Mouse (Mus musculus) kidney, embryonic 15.5 days (tissue): ENCODE results near the gene Tmem150a. TPM values are rescaled to one million over a fixed set of nuclear protein-coding genes. Genes with fewer than 3 reads are reported as not detected.
A peak's percentile ranks its signal among the peaks of the same experiment; 100 is the strongest.

ENCODE experiments used
- ATAC-seq: fragments of 200-750 bp; cut with Nextera tagmentation; replicated peaks from 2 replicates; pipeline ENCODE4 v1.8.0; 2017; ENCODE audit warnings: moderate TSS enrichment; ENCODE audit not compliant: low FRiP score
- H3K27ac ChIP-seq: fragments of 300-500 bp; sonication (generic); 2 replicates; pipeline ENCODE4 v1.5.1; 2015; ENCODE audit warnings: mild to moderate bottlenecking, inconsistent platforms
- H3K27me3 ChIP-seq: fragments of 300-500 bp; sonication (generic); 2 replicates; pipeline ENCODE4 v1.6.1; 2015; ENCODE audit warnings: inconsistent platforms
- H3K36me3 ChIP-seq: fragments of 300-500 bp; sonication (generic); 2 replicates; pipeline ENCODE4 v1.6.1; 2015; ENCODE audit warnings: inconsistent platforms
- H3K4me1 ChIP-seq: fragments of 300-500 bp; sonication (generic); 2 replicates; pipeline ENCODE4 v1.6.1; 2015; ENCODE audit warnings: inconsistent platforms
- H3K4me2 ChIP-seq: fragments of 300-500 bp; sonication (generic); 2 replicates; pipeline ENCODE4 v1.6.1; 2015; ENCODE audit warnings: moderate library complexity, mild to moderate bottlenecking, inconsistent platforms
- H3K4me3 ChIP-seq: fragments of 300-500 bp; sonication (generic); replicated peaks from 2 replicates; pipeline ENCODE4 v1.5.1; 2015; ENCODE audit warnings: mild to moderate bottlenecking, inconsistent platforms
- H3K9ac ChIP-seq: fragments of 300-500 bp; sonication (generic); 2 replicates; pipeline ENCODE4 v1.6.1; 2015; ENCODE audit warnings: mild to moderate bottlenecking, inconsistent platforms
- H3K9me3 ChIP-seq: fragments of 300-500 bp; sonication (generic); replicated peaks from 2 replicates; pipeline ENCODE4 v1.6.1; 2016; ENCODE audit warnings: inconsistent platforms
- WGBS: fragments of 180-500 bp; shearing (Covaris S2); methylation state at CpG from one replicate; pipeline ENCODE4 v1.1.7; 2015; ENCODE audit warnings: mixed read lengths; 5-methylcytosine and 5-hydroxymethylcytosine counted together
- polyA plus RNA-seq: library from polyadenylated mRNA; unstranded; fragments of >200 nt; fragmentation: Nextera tagmentation; extraction: Ambion mirVana; gene quantifications from 2 replicates; pipeline ENCODE4 v1.2.1, GENCODE M21; 2015

Gene Tmem150a
- polyA plus RNA-seq, 1 experiment from 2014 or later = 26.7 TPM

- H3K4me3 ChIP-seq = 0 out of 2 replicates have a peak overlapping the region, but pooled peaks have one; percentile 61
- no peak overlapping the region for H3K4me2 ChIP-seq
- no peaks in the 10 kb centered on the region for H3K27me3 ChIP-seq
- peaks cover 21% of the 10 kb centered on the region for H3K4me1 ChIP-seq
- H3K9me3 ChIP-seq = no peaks in the 10 kb centered on the region
- H3K36me3 ChIP-seq = peaks cover 44% of the 10 kb centered on the region
- 0 out of 2 replicates have a peak overlapping the region, but pooled peaks have one; percentile 24 for H3K27ac ChIP-seq
- WGBS = 53% methylated on average over 1 of the region's 1 CpGs
- no peak overlapping the region for H3K9ac ChIP-seq
- ATAC-seq = no peak
These were observed 1.2 kb upstream of the Tmem150a start for GRCm38 (mm10) chr6:72354025-72354424.

GRCm38 (mm10) chr6:72356001-72356532 is 820 bp downstream of the Tmem150a start:
- no peak overlapping the region for H3K27ac ChIP-seq
- peak overlapping the region; percentile 61 for H3K4me3 ChIP-seq
- 32% methylated on average over 8 of the region's 8 CpGs for WGBS
- peak overlapping the region; percentile 59 for H3K9ac ChIP-seq
- H3K4me2 ChIP-seq = peak overlapping the region; percentile 91
- no peaks in the 10 kb centered on the region for H3K9me3 ChIP-seq
- H3K27me3 ChIP-seq = no peaks in the 10 kb centered on the region
- peaks cover 30% of the 10 kb centered on the region for H3K4me1 ChIP-seq
- H3K36me3 ChIP-seq = peaks cover 41% of the 10 kb centered on the region
- ATAC-seq = peak; percentile 13

GRCm38 (mm10) chr6:72357164-72358079 is 2.2 kb downstream of the Tmem150a start:
- H3K27ac ChIP-seq = no peak overlapping the region
- H3K4me3 ChIP-seq = no peak overlapping the region
- H3K27me3 ChIP-seq = no peaks in the 10 kb centered on the region
- H3K4me2 ChIP-seq = no peak overlapping the region
- H3K4me1 ChIP-seq = peaks cover 37% of the 10 kb centered on the region
- H3K36me3 ChIP-seq = peaks cover 37% of the 10 kb centered on the region
- no peak overlapping the region for H3K9ac ChIP-seq
- ATAC-seq = no peak
- WGBS = 71% methylated on average over 5 of the region's 5 CpGs
- no peaks in the 10 kb centered on the region for H3K9me3 ChIP-seq

GRCm38 (mm10) chr6:72358086-72358764 is 3.0 kb downstream of the Tmem150a start:
- H3K4me1 ChIP-seq = peaks cover 44% of the 10 kb centered on the region

GRCm38 (mm10) chr6:72359343-72359742 is 4.1 kb downstream of the Tmem150a start:
- peaks cover 44% of the 10 kb centered on the region for H3K4me1 ChIP-seq
- H3K4me3 ChIP-seq = no peak overlapping the region
- no peak overlapping the region for H3K27ac ChIP-seq
- no peak overlapping the region for H3K4me2 ChIP-seq
- H3K9me3 ChIP-seq = no peaks in the 10 kb centered on the region
- no peaks in the 10 kb centered on the region for H3K27me3 ChIP-seq
- no peak overlapping the region for H3K9ac ChIP-seq
- H3K36me3 ChIP-seq = peaks cover 37% of the 10 kb centered on the region
- ATAC-seq = no peak
- WGBS = 73% methylated on average over 2 of the region's 2 CpGs

More at GRCm38 (mm10) chr6:72358086-72358764, 3.0 kb downstream of the Tmem150a start:
- Histone ChIP-seq H3K4me2 (no peak overlapping the region), H3K27me3 (no peaks in the 10 kb centered on the region), H3K36me3 (peaks cover 37% of the 10 kb centered on the region), H3K9ac (no peak overlapping the region), H3K4me3 (no peak overlapping the region), H3K27ac (no peak overlapping the region), H3K9me3 (no peaks in the 10 kb centered on the region)
- WGBS = 90% methylated on average over 10 of the region's 10 CpGs
- no peak for ATAC-seq

GRCm38 (mm10) chr6:72359891-72360598 is 4.8 kb downstream of the Tmem150a start:
- peak overlapping the region; percentile 24 for H3K27ac ChIP-seq
- H3K9ac ChIP-seq = no peak overlapping the region
- WGBS = 76% methylated on average over 11 of the region's 11 CpGs
- no peaks in the 10 kb centered on the region for H3K27me3 ChIP-seq
- H3K4me3 ChIP-seq = 0 out of 2 replicates have a peak overlapping the region, but pooled peaks have one; percentile 72
- 0 out of 2 replicates have a peak overlapping the region, but pooled peaks have one; percentile 81 for H3K4me2 ChIP-seq
- peaks cover 37% of the 10 kb centered on the region for H3K36me3 ChIP-seq
- H3K4me1 ChIP-seq = peaks cover 38% of the 10 kb centered on the region
- H3K9me3 ChIP-seq = no peaks in the 10 kb centered on the region
- no peak for ATAC-seq

GRCm38 (mm10) chr6:72360599-72360935 is 5.3 kb downstream of the Tmem150a start:
- H3K27me3 ChIP-seq = no peaks in the 10 kb centered on the region
- peak overlapping the region; percentile 81; the same call in 1 of the 2 replicates for H3K4me2 ChIP-seq
- peak overlapping the region; percentile 72; the same call in 1 of the 2 replicates for H3K4me3 ChIP-seq
- peak overlapping the region; percentile 24 for H3K27ac ChIP-seq
- 72% methylated on average over 7 of the region's 7 CpGs for WGBS
- ATAC-seq = no peak
- H3K4me1 ChIP-seq = peaks cover 36% of the 10 kb centered on the region
- no peaks in the 10 kb centered on the region for H3K9me3 ChIP-seq
- peaks cover 37% of the 10 kb centered on the region for H3K36me3 ChIP-seq
- no peak overlapping the region for H3K9ac ChIP-seq

- WGBS = 52% methylated on average over 5 of the region's 5 CpGs
- H3K36me3 ChIP-seq = peaks cover 37% of the 10 kb centered on the region
- H3K4me3 ChIP-seq = peak overlapping the region; percentile 72
- no peak for ATAC-seq
- H3K9me3 ChIP-seq = no peaks in the 10 kb centered on the region
- H3K4me1 ChIP-seq = peaks cover 31% of the 10 kb centered on the region
- no peaks in the 10 kb centered on the region for H3K27me3 ChIP-seq
- peak overlapping the region; percentile 81 for H3K4me2 ChIP-seq
- H3K9ac ChIP-seq = peak overlapping the region; percentile 65
- H3K27ac ChIP-seq = peak overlapping the region; percentile 38; the same call in 1 of the 2 replicates
These were observed 5.9 kb downstream of the Tmem150a start for GRCm38 (mm10) chr6:72361121-72361551.

- Histone ChIP-seq H3K36me3 (peaks cover 33% of the 10 kb centered on the region), H3K27me3 (no peaks in the 10 kb centered on the region), H3K4me3 (peak overlapping the region; percentile 72), H3K27ac (peak overlapping the region; percentile 90), H3K4me1 (peaks cover 26% of the 10 kb centered on the region), H3K4me2 (peak overlapping the region; percentile 81), H3K9ac (peak overlapping the region; percentile 65), H3K9me3 (no peaks in the 10 kb centered on the region)
- under 1% methylated on average over 42 of the region's 42 CpGs for WGBS
- ATAC-seq = peak; percentile 98
These were observed 7.1 kb downstream of the Tmem150a start for GRCm38 (mm10) chr6:72362132-72363028.

GRCm38 (mm10) chr6:72364009-72364408 is 8.8 kb downstream of the Tmem150a start:
- Histone ChIP-seq H3K9me3 (no peaks in the 10 kb centered on the region), H3K27me3 (no peaks in the 10 kb centered on the region), H3K9ac (no peak overlapping the region), H3K4me3 (no peak overlapping the region), H3K4me2 (no peak overlapping the region), H3K36me3 (peaks cover 18% of the 10 kb centered on the region), H3K4me1 (peaks cover 26% of the 10 kb centered on the region), H3K27ac (no peak overlapping the region)
- no peak for ATAC-seq
- WGBS = 41% methylated on average over 7 of the region's 7 CpGs
